Mouse (Mus musculus): Measurements from ENCODE around the gene Tanc1. TPM values are rescaled to one million over a fixed set of nuclear protein-coding genes. Genes with fewer than 3 reads are reported as not detected.
A peak's percentile ranks its signal among the peaks of the same experiment; 100 is the strongest.

The Tanc1 gene
- total RNA-seq, 2 experiments from 2014 or later = 13.0 to 14.9 TPM

- intact Hi-C loops (cut with DNase I) = no loop called here
- peak in 1 of 2 experiments; percentile 22 for DNase-seq (ENCODE audit: low spot score in 2 of 2)
These were observed 33.7 kb downstream of the Tanc1 start for GRCm38 (mm10) chr2:59645515-59645914.

- no peak for DNase-seq (ENCODE audit: low spot score in 2 of 2)
- intact Hi-C loops (cut with DNase I) = no loop called here
These were observed 35.0 kb downstream of the Tanc1 start for GRCm38 (mm10) chr2:59646740-59647390.

- no peak for DNase-seq (ENCODE audit: low spot score in 2 of 2)
- intact Hi-C loops (cut with DNase I) = no loop called here
These were observed 36.6 kb downstream of the Tanc1 start for GRCm38 (mm10) chr2:59648444-59648843.

GRCm38 (mm10) chr2:59651801-59652200 is 40.0 kb downstream of the Tanc1 start:
- no peak for DNase-seq (ENCODE audit: low spot score in 2 of 2)

GRCm38 (mm10) chr2:59652702-59653101 is 40.9 kb downstream of the Tanc1 start:
- no peak for DNase-seq (ENCODE audit: low spot score in 2 of 2)

More at GRCm38 (mm10) chr2:59651801-59652200, 40.0 kb downstream of the Tanc1 start:
- intact Hi-C loops (cut with DNase I) = no loop called here

GRCm38 (mm10) chr2:59653306-59654165 is 41.7 kb downstream of the Tanc1 start:
- intact Hi-C loops (cut with DNase I) = no loop called here
- peak in 1 of 2 experiments; percentile 28 for DNase-seq (ENCODE audit: low spot score in 2 of 2)

More at GRCm38 (mm10) chr2:59652702-59653101, 40.9 kb downstream of the Tanc1 start:
- intact Hi-C loops (cut with DNase I) = no loop called here

GRCm38 (mm10) chr2:59655471-59655870 is 43.6 kb downstream of the Tanc1 start:
- DNase-seq (ENCODE audit: low spot score in 2 of 2) = no peak
- intact Hi-C loops (cut with DNase I) = no loop called here

- DNase-seq (ENCODE audit: low spot score in 2 of 2) = no peak
These were observed 44.8 kb downstream of the Tanc1 start for GRCm38 (mm10) chr2:59656680-59657079.

GRCm38 (mm10) chr2:59659686-59660085 is 47.8 kb downstream of the Tanc1 start:
- no peak for DNase-seq (ENCODE audit: low spot score in 2 of 2)
- intact Hi-C loops (cut with DNase I) = no loop called here

More at GRCm38 (mm10) chr2:59656680-59657079, 44.8 kb downstream of the Tanc1 start:
- intact Hi-C loops (cut with DNase I) = no loop called here

- DNase-seq (ENCODE audit: low spot score in 2 of 2) = no peak
- intact Hi-C loops (cut with DNase I) = no loop called here
These were observed 49.3 kb downstream of the Tanc1 start for GRCm38 (mm10) chr2:59660891-59661805.

GRCm38 (mm10) chr2:59664803-59665567 is 53.1 kb downstream of the Tanc1 start:
- DNase-seq (ENCODE audit: low spot score in 2 of 2) = no peak
- intact Hi-C loops (cut with DNase I) = no loop called here

GRCm38 (mm10) chr2:59666533-59666932 is 54.7 kb downstream of the Tanc1 start:
- intact Hi-C loops (cut with DNase I) = no loop called here
- DNase-seq (ENCODE audit: low spot score in 2 of 2) = no peak

GRCm38 (mm10) chr2:59670087-59671060 is 58.5 kb downstream of the Tanc1 start:
- intact Hi-C loops (cut with DNase I) = no loop called here
- no peak for DNase-seq (ENCODE audit: low spot score in 2 of 2)

- DNase-seq (ENCODE audit: low spot score in 2 of 2) = no peak
- intact Hi-C loops (cut with DNase I) = no loop called here
These were observed 59.8 kb downstream of the Tanc1 start for GRCm38 (mm10) chr2:59671671-59672070.

- DNase-seq (ENCODE audit: low spot score in 2 of 2) = no peak
- intact Hi-C loops (cut with DNase I) = no loop called here
These were observed 60.2 kb downstream of the Tanc1 start for GRCm38 (mm10) chr2:59672086-59672485.

- DNase-seq (ENCODE audit: low spot score in 2 of 2) = no peak
- intact Hi-C loops (cut with DNase I) = no loop called here
These were observed 60.8 kb downstream of the Tanc1 start for GRCm38 (mm10) chr2:59672686-59673085.

- intact Hi-C loops (cut with DNase I) = no loop called here
- no peak for DNase-seq (ENCODE audit: low spot score in 2 of 2)
These were observed 61.5 kb downstream of the Tanc1 start for GRCm38 (mm10) chr2:59673351-59673750.

- no peak for DNase-seq (ENCODE audit: low spot score in 2 of 2)
- intact Hi-C loops (cut with DNase I) = no loop called here
These were observed 62.0 kb downstream of the Tanc1 start for GRCm38 (mm10) chr2:59673877-59674276.

All from left cerebral cortex, postnatal 14 days (tissue).